Mouse (Mus musculus) ES-E14 (cell line): Measurements from ENCODE around the gene Scaf11.

ENCODE experiments used
- CHD2 ChIP-seq: IDR thresholded peaks from 2 replicates; pipeline ENCODE4 v1.6.1; 2014; ENCODE audit warnings: mild to moderate bottlenecking, low read depth, low read length, inconsistent platforms
- HCFC1 ChIP-seq: IDR thresholded peaks from 2 replicates; pipeline ENCODE4 v1.6.1; 2012; ENCODE audit warnings: low read length, inconsistent platforms, borderline replicate concordance; ENCODE audit not compliant: insufficient read depth
- ZNF384 ChIP-seq: IDR thresholded peaks from 2 replicates; pipeline ENCODE4 v1.6.1; 2012; ENCODE audit warnings: low read depth, low read length, inconsistent platforms

DNA sequence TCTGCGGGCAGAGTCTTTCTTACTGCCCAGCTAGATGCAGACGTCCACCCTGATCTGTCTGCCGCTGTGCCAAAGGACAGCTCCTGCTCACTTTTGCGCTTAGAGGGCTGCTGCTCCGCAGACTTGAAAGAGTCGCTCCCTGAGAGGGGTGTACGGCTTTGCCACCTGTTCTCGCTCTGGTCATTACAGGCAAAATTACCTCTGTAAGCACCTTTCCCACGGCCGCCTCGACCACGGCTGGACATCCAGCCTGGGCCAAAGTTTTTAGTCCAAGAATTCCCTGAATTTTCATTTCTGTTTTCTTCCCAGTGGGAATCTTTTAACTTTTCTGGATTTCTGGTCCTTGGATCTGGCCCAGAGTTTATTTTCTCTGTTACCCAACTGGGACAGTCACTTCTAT, 42.5 kb downstream of the Scaf11 start:
- no peak for TF ChIP-seq HCFC1
- TF ChIP-seq ZNF384 = no peak
- no peak for TF ChIP-seq CHD2
